Mouse (Mus musculus) cerebellum, postnatal 10 days (tissue): ENCODE data around the gene Gm20388.
A peak's percentile ranks its signal among the peaks of the same experiment; 100 is the strongest.
"Not testable (repeated sequence)": the region's sequence is repeated elsewhere in the genome, so short reads cannot be mapped to it uniquely, and the experiment has no call there.

Experiments
- DNase-seq, 2 experiments: peaks; one replicate each; pipeline ENCODE4 v3.0.0; 2021; ENCODE audit warnings: mixed read lengths in 2 of 2

Gene Gm20388

GRCm38 (mm10) chr8:120348922-120349321 lies 438.3 kb downstream of the Gm20388 start:
- DNase-seq = no peak

DNA sequence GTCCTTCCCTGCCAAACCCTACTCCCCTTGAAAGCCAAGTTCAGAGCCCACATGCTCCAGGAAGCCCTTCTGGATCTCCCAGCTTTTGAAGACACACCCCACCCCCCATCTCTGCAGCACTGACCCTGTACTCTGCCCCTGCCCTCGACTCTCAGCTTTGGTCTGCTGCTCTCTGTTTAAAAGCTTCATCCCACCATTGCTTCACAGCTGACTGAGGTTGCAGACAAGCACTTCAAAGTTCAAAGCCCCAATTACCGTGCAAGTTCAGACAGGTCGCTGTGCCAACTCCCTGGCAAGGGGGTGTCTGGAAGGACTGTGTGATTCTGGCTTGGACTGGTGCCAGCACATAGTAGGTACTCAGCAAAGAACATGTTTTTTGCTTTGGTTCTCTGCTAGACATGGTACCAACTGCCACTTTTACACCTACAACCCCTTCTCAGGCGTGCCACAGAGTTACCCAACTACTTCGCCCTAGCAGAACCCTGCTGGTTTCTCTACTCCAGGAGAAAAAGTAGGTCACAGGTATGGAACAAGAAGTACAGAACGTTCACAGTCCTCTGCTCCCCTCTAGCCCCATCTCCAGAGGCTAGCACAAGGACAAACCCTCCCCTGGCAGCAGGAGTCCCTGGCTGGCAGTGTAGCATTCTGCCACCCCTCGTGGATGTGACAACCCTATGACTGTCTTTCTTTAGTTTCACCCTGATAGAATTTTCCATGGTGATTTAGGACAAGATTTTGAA lies 440.9 kb downstream of the Gm20388 start:
- no peak for DNase-seq

DNA sequence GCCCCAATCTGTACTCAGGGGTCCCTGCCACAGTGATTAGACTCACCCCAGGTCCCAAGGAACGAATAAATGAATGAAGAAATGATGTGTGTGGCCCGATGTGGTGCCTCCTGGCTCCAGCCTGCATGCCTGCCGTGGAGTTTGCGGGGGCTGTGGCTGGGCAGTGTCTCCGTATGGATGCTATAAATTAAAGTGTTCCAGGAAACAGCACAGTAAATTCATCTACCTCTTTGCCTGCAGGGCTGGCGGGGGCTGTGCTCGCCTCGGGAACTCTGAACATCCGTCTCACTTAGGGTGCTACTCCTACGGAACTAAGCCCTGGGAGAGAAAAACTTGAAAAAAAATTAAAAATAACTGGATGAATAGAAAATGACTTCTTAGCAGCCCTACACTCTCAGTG lies 441.5 kb downstream of the Gm20388 start:
- DNase-seq = no peak

DNA sequence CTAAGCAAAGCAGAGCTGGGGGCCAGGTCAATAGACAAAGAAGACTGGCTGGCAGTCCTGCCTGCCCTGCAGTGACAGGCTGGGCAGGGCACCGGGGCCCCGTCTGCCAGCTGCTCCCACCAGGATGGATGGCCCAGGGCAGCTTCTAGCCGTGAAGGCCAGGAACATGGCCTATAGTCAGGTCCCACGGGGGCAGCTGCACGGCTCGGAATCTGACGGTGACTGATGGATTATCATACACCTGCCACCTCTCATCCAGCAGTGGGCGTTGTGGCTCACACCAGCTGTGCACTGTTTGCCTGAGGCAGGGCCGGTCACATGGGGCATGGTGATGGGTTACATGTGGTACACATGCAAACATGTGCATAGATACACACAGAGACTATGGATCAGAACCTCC lies 445.4 kb downstream of the Gm20388 start:
- DNase-seq = peak in 1 of 2 experiments; percentile 56

DNA sequence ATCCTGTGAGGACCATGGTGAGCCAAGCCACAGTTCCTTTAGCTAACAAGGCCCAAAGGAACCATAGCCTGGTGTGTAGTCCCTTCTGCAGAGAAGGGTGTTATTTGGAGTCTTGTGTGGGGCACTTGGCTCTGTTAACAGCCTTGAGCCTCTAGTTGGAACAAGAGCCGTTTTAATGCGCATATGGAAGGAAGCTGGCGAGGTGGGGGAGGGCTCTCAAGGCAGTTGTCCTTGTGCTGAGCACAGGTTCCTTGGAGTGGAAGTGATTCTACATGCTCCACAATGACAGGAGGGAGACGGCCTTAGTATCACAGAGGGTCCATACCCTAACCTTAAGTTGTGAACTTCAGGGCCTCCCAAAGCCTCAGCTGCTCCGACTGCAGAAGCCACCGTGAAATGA lies 446.9 kb downstream of the Gm20388 start:
- DNase-seq = no peak

- DNase-seq = peak; percentile 90 to 95
These were observed 450.7 kb downstream of the Gm20388 start for GRCm38 (mm10) chr8:120361301-120361700.

GRCm38 (mm10) chr8:120363552-120364071 lies 453.0 kb downstream of the Gm20388 start:
- DNase-seq = no peak

DNA sequence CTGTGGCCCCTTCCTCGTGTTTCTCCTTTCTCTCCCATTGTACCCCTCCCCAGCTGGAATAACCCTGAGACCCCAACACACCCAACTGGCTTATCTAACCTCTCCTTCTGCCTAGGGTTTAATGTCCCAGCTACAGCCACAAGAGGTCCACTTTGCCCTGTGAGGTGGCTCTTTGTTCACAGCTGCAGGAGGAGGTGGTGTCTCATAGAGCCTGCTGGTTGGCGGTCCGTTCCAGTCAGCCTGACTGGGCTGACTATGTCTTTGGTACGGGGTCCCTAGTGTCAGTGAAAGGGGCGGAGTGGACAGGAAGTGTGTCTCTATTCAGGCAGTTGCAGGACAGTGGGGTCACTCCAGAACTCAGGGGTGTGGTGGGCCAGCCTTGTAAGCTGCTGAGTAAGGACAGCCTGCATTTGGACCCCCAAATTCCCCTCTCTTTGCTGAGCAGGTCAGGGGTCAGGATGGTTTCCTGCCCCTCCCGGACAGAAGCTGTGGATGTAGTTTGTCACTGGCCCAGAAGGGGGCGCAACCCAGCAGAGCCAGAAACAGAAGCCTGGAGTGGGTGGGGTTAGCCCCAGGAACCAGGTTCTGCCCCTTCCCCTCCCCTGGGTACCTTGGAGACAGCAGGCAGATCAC lies 453.6 kb downstream of the Gm20388 start:
- peak in 1 of 2 experiments; percentile 68 for DNase-seq

DNA sequence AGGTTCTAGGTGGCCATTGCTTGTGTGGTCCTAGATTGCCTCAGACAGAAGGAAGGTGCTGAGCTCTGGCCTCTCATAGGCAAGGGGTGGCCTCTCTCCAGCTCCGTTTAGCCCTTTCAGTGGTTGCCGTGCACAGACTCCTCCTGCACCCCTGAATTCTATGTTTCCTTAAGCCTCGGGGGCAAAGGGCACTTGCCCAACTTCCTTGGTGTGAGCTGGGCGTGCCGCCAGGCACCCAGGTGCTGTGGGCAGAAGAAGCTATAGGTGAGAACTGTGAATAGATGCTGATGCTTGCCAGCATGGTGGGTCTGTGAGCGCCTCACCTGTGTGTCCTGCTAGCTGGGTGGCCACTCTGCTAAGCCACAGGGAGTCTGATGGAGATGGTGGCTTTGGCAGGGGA lies 456.2 kb downstream of the Gm20388 start:
- no peak for DNase-seq

DNA sequence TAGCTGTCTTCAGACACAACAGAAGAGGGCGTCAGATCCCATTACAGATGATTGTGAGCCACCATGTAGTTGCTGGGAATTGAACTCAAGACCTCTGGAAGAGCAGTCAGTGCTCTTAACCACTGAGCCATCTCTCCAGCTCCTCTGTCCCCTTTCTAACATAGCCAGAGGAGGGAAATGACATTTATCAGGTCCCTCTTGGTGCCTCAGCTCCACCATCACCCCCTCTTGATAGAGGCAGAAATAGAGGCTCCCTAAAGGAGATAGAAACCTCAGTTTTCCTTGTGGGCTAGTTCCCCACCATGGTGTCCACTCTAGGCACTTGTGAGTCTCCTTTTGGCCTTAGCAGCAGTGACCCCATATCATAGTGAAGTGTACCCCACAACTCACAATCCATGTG lies 457.6 kb downstream of the Gm20388 start:
- not testable (repeated sequence) for DNase-seq

GRCm38 (mm10) chr8:120368814-120369649 lies 458.4 kb downstream of the Gm20388 start:
- peak; percentile 98 to 99 for DNase-seq

DNA sequence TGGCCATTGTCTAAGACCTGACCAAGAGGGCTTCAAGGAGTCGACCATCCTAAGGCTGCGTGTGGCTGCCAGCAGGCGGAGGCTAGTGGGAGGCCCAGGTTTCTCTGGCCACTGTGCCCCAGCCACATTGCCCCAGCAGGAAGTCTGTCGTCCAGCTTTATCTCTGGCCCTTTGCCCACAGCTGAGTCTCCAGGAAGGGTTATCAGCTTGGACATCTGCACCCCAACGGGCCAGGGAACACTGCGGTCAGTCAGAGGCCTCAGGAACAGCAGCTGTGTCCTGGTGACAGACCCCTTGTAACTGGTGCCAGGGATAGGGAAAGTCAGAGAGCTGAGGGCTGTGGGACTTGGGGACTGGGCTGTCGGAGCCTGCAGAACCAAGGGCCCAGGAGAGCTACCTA lies 459.3 kb downstream of the Gm20388 start:
- DNase-seq = peak; percentile 62

DNA sequence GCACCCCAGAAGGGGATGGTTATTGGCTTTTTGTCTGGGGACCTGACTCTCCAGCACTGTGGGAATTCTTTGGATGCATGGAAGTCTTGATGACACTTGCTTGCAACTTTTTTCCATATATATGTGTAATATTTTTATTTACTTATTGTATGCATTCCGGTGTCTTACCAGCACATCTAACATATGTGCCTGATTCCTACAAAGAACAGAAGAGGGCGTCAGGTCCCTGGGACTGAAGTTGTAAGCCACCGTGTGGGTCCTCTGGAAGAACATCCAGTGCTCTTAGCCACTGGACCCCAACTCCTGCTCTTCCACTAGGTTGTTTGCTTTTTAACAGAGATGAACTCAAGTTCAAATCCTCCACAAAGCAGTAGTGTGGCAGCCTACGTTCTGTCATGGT lies 459.8 kb downstream of the Gm20388 start:
- no peak for DNase-seq

GRCm38 (mm10) chr8:120371146-120371545 lies 460.5 kb downstream of the Gm20388 start:
- DNase-seq = no peak

DNA sequence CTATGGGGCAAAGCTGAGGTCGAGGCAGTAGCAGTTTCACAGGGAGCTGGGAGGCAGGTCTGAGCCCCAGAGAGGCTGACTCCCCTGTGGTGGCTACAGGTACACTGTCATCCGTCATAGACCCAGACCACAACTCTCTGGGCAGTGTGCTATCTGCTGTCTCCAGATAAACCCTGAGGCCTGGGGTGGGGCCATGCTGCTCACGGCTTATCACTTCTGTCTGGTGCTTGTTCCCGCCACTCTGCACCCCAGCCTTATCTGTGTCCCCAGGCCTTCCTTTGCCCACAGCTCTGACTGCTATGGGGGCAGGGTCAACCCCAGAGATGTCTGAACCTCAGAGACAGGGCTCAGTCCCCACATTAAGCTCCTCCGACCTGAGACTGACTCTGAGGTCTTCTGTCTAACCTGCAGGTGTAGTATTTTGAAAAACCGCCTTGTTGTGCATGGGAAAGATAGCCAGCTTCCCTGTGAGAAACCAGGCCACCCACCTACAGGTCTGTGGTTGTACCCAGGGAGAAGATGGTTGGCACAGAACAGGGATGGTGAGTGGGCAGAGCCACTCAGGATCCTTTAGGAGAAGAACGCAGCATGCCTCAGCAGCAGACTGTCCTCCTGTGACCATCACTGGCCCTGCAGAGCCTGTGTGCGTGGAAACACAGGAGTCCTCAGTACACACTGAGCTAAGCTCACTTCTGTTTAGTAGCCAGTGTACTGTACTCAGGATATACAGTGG lies 461.2 kb downstream of the Gm20388 start:
- no peak for DNase-seq

GRCm38 (mm10) chr8:120372684-120373083 lies 462.0 kb downstream of the Gm20388 start:
- DNase-seq = no peak

DNA sequence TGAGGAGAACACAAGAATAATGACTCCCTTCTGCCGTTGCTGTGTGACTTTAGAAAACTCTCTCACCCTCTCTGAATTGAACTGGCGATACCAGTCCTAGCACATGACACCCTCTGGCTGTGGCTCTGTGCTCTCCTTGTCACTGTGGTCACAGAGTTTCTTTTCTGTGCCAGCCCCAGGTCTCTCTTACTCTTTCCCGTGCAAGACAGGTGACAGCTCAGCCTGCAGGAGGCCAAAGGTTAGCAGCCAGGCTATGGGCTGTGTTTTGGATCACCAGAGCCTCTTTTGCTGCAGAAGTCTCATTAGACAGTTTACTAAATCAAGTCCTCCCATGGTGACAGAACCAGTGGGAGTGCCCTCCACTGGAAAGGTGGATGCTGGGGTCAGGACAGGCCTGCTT lies 463.0 kb downstream of the Gm20388 start:
- no peak for DNase-seq

GRCm38 (mm10) chr8:120374070-120374469 lies 463.4 kb downstream of the Gm20388 start:
- DNase-seq = peak in 1 of 2 experiments; percentile 52

GRCm38 (mm10) chr8:120374514-120374913 lies 463.9 kb downstream of the Gm20388 start:
- DNase-seq = no peak

GRCm38 (mm10) chr8:120375170-120375569 lies 464.5 kb downstream of the Gm20388 start:
- no peak for DNase-seq

DNA sequence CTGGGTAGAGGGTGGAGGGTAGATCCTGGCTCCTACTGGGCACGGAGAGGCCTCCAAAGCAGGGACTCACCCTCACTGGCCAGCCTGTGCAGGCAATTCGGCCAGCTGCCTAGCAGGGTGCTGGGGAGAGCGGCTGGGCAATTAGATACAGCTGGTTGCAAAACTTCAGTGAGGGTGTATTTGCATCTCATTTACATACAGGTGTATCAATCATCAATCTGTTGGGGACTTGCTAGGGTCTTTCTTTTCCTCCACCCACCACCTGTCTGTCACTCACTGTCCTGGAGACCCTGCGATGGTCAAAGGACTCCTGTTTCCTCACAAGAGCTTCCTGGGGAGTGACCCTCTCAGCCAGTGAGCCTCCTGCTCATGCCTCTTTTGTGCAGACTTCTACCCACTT lies 465.6 kb downstream of the Gm20388 start:
- no peak for DNase-seq
